Mouse (Mus musculus) neural tube, embryonic 12.5 days (tissue): Measurements from ENCODE around the gene Tgtp1. TPM values are rescaled to one million over a fixed set of nuclear protein-coding genes. Genes with fewer than 3 reads are reported as not detected.
"Not testable (repeated sequence)": the region's sequence is repeated elsewhere in the genome, so short reads cannot be mapped to it uniquely, and the experiment has no call there.

Experiments
- ATAC-seq: fragments of 200-750 bp; cut with Nextera tagmentation; 2 replicates; pipeline ENCODE4 v1.8.0; 2017; ENCODE audit warnings: low read depth, mild to moderate bottlenecking, moderate TSS enrichment, moderate library complexity; ENCODE audit not compliant: low FRiP score
- H3K27ac ChIP-seq: fragments of 300-500 bp; sonication (generic); 2 replicates; pipeline ENCODE4 v1.5.1; 2016
- H3K27me3 ChIP-seq: fragments of 300-500 bp; sonication (generic); replicated peaks from 2 replicates; pipeline ENCODE4 v1.6.1; 2016; ENCODE audit warnings: mild to moderate bottlenecking
- H3K36me3 ChIP-seq: fragments of 300-500 bp; sonication (generic); 2 replicates; pipeline ENCODE4 v1.6.1; 2016; ENCODE audit warnings: mild to moderate bottlenecking
- H3K4me1 ChIP-seq: fragments of 300-500 bp; sonication (generic); 2 replicates; pipeline ENCODE4 v1.6.1; 2016
- H3K4me2 ChIP-seq: fragments of 300-500 bp; sonication (generic); replicated peaks from 2 replicates; pipeline ENCODE4 v1.6.1; 2016; ENCODE audit warnings: mild to moderate bottlenecking
- H3K4me3 ChIP-seq: fragments of 300-500 bp; sonication (generic); 2 replicates; pipeline ENCODE4 v1.5.1; 2016
- H3K9ac ChIP-seq: fragments of 300-500 bp; sonication (generic); 2 replicates; pipeline ENCODE4 v1.6.1; 2016; ENCODE audit warnings: mild to moderate bottlenecking
- H3K9me3 ChIP-seq: fragments of 300-500 bp; sonication (generic); 2 replicates; pipeline ENCODE4 v1.6.1; 2016; ENCODE audit warnings: mild to moderate bottlenecking
- WGBS: fragments of 180-500 bp; shearing (Covaris S2); methylation state at CpG from one replicate; pipeline ENCODE4 v1.1.7; 2016; 5-methylcytosine and 5-hydroxymethylcytosine counted together
- polyA plus RNA-seq: library from polyadenylated mRNA; unstranded; fragments of >200 nt; fragmentation: Nextera tagmentation; extraction: Ambion mirVana; gene quantifications from 2 replicates; pipeline ENCODE4 v1.2.1, GENCODE M21; 2016

Gene Tgtp1
- polyA plus RNA-seq, 1 experiment from 2014 or later: not detected

- H3K4me3 ChIP-seq, H3K27ac ChIP-seq, ATAC-seq, H3K9ac ChIP-seq, H3K36me3 ChIP-seq, H3K27me3 ChIP-seq, H3K4me1 ChIP-seq, H3K9me3 ChIP-seq, H3K4me2 ChIP-seq: not testable (repeated sequence)
- no CpG with 5 or more reads among the region's 1 CpGs for WGBS
These were observed 19.3 kb downstream of the Tgtp1 start for GRCm38 (mm10) chr11:48974686-48975085.

GRCm38 (mm10) chr11:48946090-48946489, 47.9 kb downstream of the Tgtp1 start, which contains the start of gene Psme2b:
Psme2b (minus strand) TSS chr11:48946190.
- H3K9ac ChIP-seq, H3K4me2 ChIP-seq, H3K4me1 ChIP-seq, H3K4me3 ChIP-seq, H3K27me3 ChIP-seq, H3K36me3 ChIP-seq, H3K27ac ChIP-seq, H3K9me3 ChIP-seq, ATAC-seq: not testable (repeated sequence)
- WGBS: 96% methylated on average over 6 of the region's 6 CpGs

GRCm38 (mm10) chr11:48939286-48939685, 54.7 kb downstream of the Tgtp1 start:
- not testable (repeated sequence) for H3K4me2 ChIP-seq, H3K4me1 ChIP-seq, H3K4me3 ChIP-seq, ATAC-seq, H3K9ac ChIP-seq, H3K9me3 ChIP-seq, H3K36me3 ChIP-seq, H3K27me3 ChIP-seq, H3K27ac ChIP-seq

Other genes with a start within 250 kb of the Tgtp1 start
- gene Rack1, start 193.8 kb downstream of the Tgtp1 start, polyA plus RNA-seq: 432 and 466 TPM in 2 replicates
- gene Trim41, start 176.8 kb downstream of the Tgtp1 start, polyA plus RNA-seq: 6.4 and 7.6 TPM in 2 replicates
- 0.68 and 1.8 TPM in 2 replicates for gene Trim7, start 168.0 kb downstream of the Tgtp1 start, polyA plus RNA-seq
- gene Gm12184, start 167.5 kb downstream of the Tgtp1 start, polyA plus RNA-seq: 13.8 and 14.9 TPM in 2 replicates
- gene Irgm1, start 122.5 kb downstream of the Tgtp1 start, polyA plus RNA-seq: 2.9 and 3.1 TPM in 2 replicates
- gene Gm5431, start 92.0 kb downstream of the Tgtp1 start, polyA plus RNA-seq: 0.13 and 0.16 TPM in 2 replicates
- gene Psme2b, start 48.0 kb downstream of the Tgtp1 start, polyA plus RNA-seq: 1.6 and 1.9 TPM in 2 replicates
- gene Olfr56, start 15.3 kb downstream of the Tgtp1 start, polyA plus RNA-seq: not detected in 2 replicates
- gene 9930111J21Rik1, start 14.8 kb downstream of the Tgtp1 start, polyA plus RNA-seq: 0.25 and 0.26 TPM in 2 replicates
- not detected in 2 replicates for gene Gm12185, start 1.9 kb downstream of the Tgtp1 start, polyA plus RNA-seq
- 0.24 and 0.27 TPM in 2 replicates for gene 9930111J21Rik2, start 57.1 kb upstream of the Tgtp1 start, polyA plus RNA-seq
- gene Tgtp2, start 70.0 kb upstream of the Tgtp1 start, polyA plus RNA-seq: not detected in 2 replicates
- 0.48 and 0.61 TPM in 2 replicates for gene Ifi47, start 82.4 kb upstream of the Tgtp1 start, polyA plus RNA-seq
- not detected in 2 replicates for gene Olfr1396, start 120.7 kb upstream of the Tgtp1 start, polyA plus RNA-seq
- gene Olfr1395, start 148.1 kb upstream of the Tgtp1 start, polyA plus RNA-seq: not detected in 2 replicates
- gene Olfr1394, start 160.2 kb upstream of the Tgtp1 start, polyA plus RNA-seq: not detected in 2 replicates
- gene Btnl9, start 193.0 kb upstream of the Tgtp1 start, polyA plus RNA-seq: 0.04 and 0.39 TPM in 2 replicates
- 49.5 and 61.0 TPM in 2 replicates for gene Zfp62, start 209.1 kb upstream of the Tgtp1 start, polyA plus RNA-seq